Mouse (Mus musculus) embryonic fibroblast, embryonic 13.5 days (primary cell): Measurements from ENCODE around the gene Cd22.

ENCODE experiments used
- CTCF ChIP-seq: IDR thresholded peaks from 2 replicates; pipeline ENCODE4 v1.5.1; 2011; ENCODE audit warnings: mild to moderate bottlenecking, control low read depth, low read length, moderate library complexity, borderline replicate concordance; ENCODE audit not compliant: insufficient read depth
- POLR2A ChIP-seq: IDR thresholded peaks from 2 replicates; pipeline ENCODE4 v1.6.1; 2011; ENCODE audit warnings: low read depth, mild to moderate bottlenecking, control low read depth, low read length, moderate library complexity

- TF ChIP-seq POLR2A (no peak), CTCF (no peak)
These were observed 22.4 kb downstream of the Cd22 start for GRCm38 (mm10) chr7:30857746-30858145.
